28 mouse cellular contexts compared by ENCODE assay signal in the genomic region with DNA sequence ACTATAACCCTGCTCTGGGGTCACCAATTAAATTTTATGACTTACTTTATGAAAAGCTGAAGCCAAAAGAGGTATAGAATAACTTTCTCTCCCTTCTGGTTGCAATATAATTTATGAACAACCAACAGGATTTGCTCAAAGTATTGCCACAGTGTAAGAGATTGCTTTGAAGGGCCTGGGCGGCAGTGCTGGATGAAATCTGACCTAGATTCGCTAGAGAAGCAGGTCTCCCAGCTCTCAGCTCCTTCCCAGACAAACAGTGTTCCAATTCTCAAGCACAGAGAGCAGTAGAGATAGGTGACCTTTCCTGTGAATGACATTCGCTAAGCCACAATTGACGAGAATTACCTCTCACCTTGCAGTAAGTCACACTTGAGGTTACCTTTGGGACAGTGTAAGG.
DNase-seq lines count a peak whose midpoint lies in the region; ATAC-seq lines count a peak whose summit lies in the region.
"Had no signal": no experiment of that assay in that cellular context is flagged by ENCODE, and none has a peak within 500 bp of the region (broad histone marks: within the 10 kb centered on the region; RNA-seq: fewer than 3 reads in every experiment).

No protein-coding gene starts in this region.

- no peak for DNase-seq in cerebellum, postnatal 4 days (ENCODE audit: low spot score in 2 of 2)
- DNase-seq in limb, embryonic 11.5 days (ENCODE audit: low spot score), result peak; percentile 29
- no peak for DNase-seq in limb, embryonic 10.5 days (ENCODE audit: low spot score)
- DNase-seq in forelimb bud, embryonic 11.5 days (ENCODE audit: low read depth, low spot score), result peak; percentile 18
- peak; percentile 51 for DNase-seq in retina, postnatal 1 day
- no peak for DNase-seq in layer of hippocampus, postnatal 25 days (ENCODE audit: extremely low spot score in 1 of 2, low spot score in 1 of 2)
- no peak for DNase-seq in left cerebral cortex, postnatal 14 days (ENCODE audit: low spot score in 2 of 2)
- DNase-seq: adrenal gland, postnatal 14 days; cerebellum, adult 18-20 months; cerebellum, adult 9-10 months; cerebellum, postnatal 25 days; gastrocnemius, adult 2 months; gastrocnemius, postnatal 14 days; heart, adult 11 months; heart, postnatal 10 days; heart, postnatal 36 days had no signal

- no peak overlapping the region for H3K27ac ChIP-seq in limb, embryonic 11.5 days (replicated peaks; ENCODE audit: low read depth, low read length)
- no peak overlapping the region for H3K27ac ChIP-seq in limb, embryonic 10.5 days
- H3K27ac ChIP-seq: embryonic facial prominence, embryonic 12.5 days; forebrain, embryonic 12.5 days; forebrain, embryonic 15.5 days; gastrocnemius, adult 2 months; heart, embryonic 15.5 days; hindbrain, embryonic 10.5 days; hindbrain, embryonic 13.5 days; intestine, embryonic 15.5 days had no signal

- intact Hi-C loops in left cerebral cortex, postnatal 14 days (cut with DNase I), result no loop called here

- H3K27me3 ChIP-seq in limb, embryonic 11.5 days (ENCODE audit: control insufficient read depth, insufficient read depth, low read length), result no peaks in the 10 kb centered on the region
- H3K27me3 ChIP-seq in limb, embryonic 10.5 days (ENCODE audit: low read depth, poor library complexity, severe bottlenecking), result no peaks in the 10 kb centered on the region
- H3K27me3 ChIP-seq: embryonic facial prominence, embryonic 12.5 days; forebrain, embryonic 12.5 days; forebrain, embryonic 15.5 days; heart, embryonic 12.5 days; heart, embryonic 15.5 days; hindbrain, embryonic 13.5 days; intestine, embryonic 15.5 days; Patski had no signal

- H3K4me1 ChIP-seq in limb, embryonic 11.5 days (ENCODE audit: control insufficient read depth, insufficient read depth, low read length), result no peaks in the 10 kb centered on the region
- peaks cover 3% of the 10 kb centered on the region; the same call in 1 of the 2 replicates for H3K4me1 ChIP-seq in limb, embryonic 10.5 days
- H3K4me1 ChIP-seq: embryonic facial prominence, embryonic 12.5 days; forebrain, embryonic 12.5 days; forebrain, embryonic 15.5 days; heart, embryonic 12.5 days; heart, embryonic 15.5 days; hindbrain, embryonic 10.5 days; hindbrain, embryonic 13.5 days; intestine, embryonic 15.5 days had no signal

- ATAC-seq in cerebellum, adult (ENCODE audit: insufficient number of reproducible peaks, low FRiP score, low TSS enrichment), result peak; percentile 20; the same call in 1 of the 2 replicates
- ATAC-seq in limb, embryonic 11.5 days (ENCODE audit: insufficient number of reproducible peaks, low FRiP score, low TSS enrichment, low read depth), result no peak
- ATAC-seq: forebrain, embryonic 15.5 days; hindbrain, embryonic 16.5 days; intestine, embryonic 15.5 days; Patski had no signal

- 48% methylated on average over 4 of the region's 4 CpGs for WGBS in limb, embryonic 11.5 days
- WGBS in limb, embryonic 10.5 days, result 63% methylated on average over 4 of the region's 4 CpGs

- no peak overlapping the region for H3K4me3 ChIP-seq in limb, embryonic 11.5 days (ENCODE audit: low read depth, low read length)
- no peak overlapping the region for H3K4me3 ChIP-seq in limb, embryonic 10.5 days
- H3K4me3 ChIP-seq: embryonic facial prominence, embryonic 12.5 days; erythroblast, embryonic 14.5 days; forebrain, embryonic 12.5 days; forebrain, embryonic 15.5 days; gastrocnemius, adult 2 months; heart, embryonic 12.5 days; heart, embryonic 15.5 days; hindbrain, embryonic 10.5 days; hindbrain, embryonic 13.5 days; intestine, embryonic 15.5 days had no signal

- no peak overlapping the region for H3K4me2 ChIP-seq in limb, embryonic 11.5 days (ENCODE audit: low read depth, severe bottlenecking)
- H3K4me2 ChIP-seq: embryonic facial prominence, embryonic 12.5 days; forebrain, embryonic 12.5 days; forebrain, embryonic 15.5 days; heart, embryonic 12.5 days; heart, embryonic 15.5 days; hindbrain, embryonic 13.5 days; intestine, embryonic 15.5 days had no signal

- no peaks in the 10 kb centered on the region for H3K9me3 ChIP-seq in limb, embryonic 11.5 days (ENCODE audit: control insufficient read depth, low read length)
- H3K9me3 ChIP-seq in limb, embryonic 10.5 days (replicated peaks), result no peaks in the 10 kb centered on the region
- H3K9me3 ChIP-seq: embryonic facial prominence, embryonic 12.5 days; forebrain, embryonic 12.5 days; forebrain, embryonic 15.5 days; heart, embryonic 12.5 days; heart, embryonic 15.5 days; hindbrain, embryonic 10.5 days; hindbrain, embryonic 13.5 days; intestine, embryonic 15.5 days had no signal

- no peak overlapping the region for H3K9ac ChIP-seq in limb, embryonic 11.5 days (ENCODE audit: low read length)
- H3K9ac ChIP-seq: embryonic facial prominence, embryonic 12.5 days; forebrain, embryonic 12.5 days; forebrain, embryonic 15.5 days; heart, embryonic 12.5 days; heart, embryonic 15.5 days; hindbrain, embryonic 13.5 days; intestine, embryonic 15.5 days had no signal

- no peaks in the 10 kb centered on the region for H3K36me3 ChIP-seq in limb, embryonic 11.5 days (ENCODE audit: control insufficient read depth, insufficient read depth, low read length)
- H3K36me3 ChIP-seq in limb, embryonic 10.5 days, result no peaks in the 10 kb centered on the region
- H3K36me3 ChIP-seq: embryonic facial prominence, embryonic 12.5 days; forebrain, embryonic 12.5 days; forebrain, embryonic 15.5 days; heart, embryonic 12.5 days; heart, embryonic 15.5 days; hindbrain, embryonic 10.5 days; hindbrain, embryonic 13.5 days; intestine, embryonic 15.5 days had no signal

Comparison
In these comparisons a context has a peak if more than half of its experiments do, and no peak if none do; other contexts are left out.
1. DNase-seq: peak in limb, embryonic 11.5 days (single experiment), forelimb bud, embryonic 11.5 days (single experiment) and retina, postnatal 1 day (single experiment); none in cerebellum, postnatal 4 days (0 of 2), limb, embryonic 10.5 days (single experiment), layer of hippocampus, postnatal 25 days (0 of 2) and left cerebral cortex, postnatal 14 days (0 of 2).